Mouse (Mus musculus): ENCODE data around the gene Ppp4r2.
A peak's percentile ranks its signal among the peaks of the same experiment; 100 is the strongest.

Ppp4r2 gene

DNA sequence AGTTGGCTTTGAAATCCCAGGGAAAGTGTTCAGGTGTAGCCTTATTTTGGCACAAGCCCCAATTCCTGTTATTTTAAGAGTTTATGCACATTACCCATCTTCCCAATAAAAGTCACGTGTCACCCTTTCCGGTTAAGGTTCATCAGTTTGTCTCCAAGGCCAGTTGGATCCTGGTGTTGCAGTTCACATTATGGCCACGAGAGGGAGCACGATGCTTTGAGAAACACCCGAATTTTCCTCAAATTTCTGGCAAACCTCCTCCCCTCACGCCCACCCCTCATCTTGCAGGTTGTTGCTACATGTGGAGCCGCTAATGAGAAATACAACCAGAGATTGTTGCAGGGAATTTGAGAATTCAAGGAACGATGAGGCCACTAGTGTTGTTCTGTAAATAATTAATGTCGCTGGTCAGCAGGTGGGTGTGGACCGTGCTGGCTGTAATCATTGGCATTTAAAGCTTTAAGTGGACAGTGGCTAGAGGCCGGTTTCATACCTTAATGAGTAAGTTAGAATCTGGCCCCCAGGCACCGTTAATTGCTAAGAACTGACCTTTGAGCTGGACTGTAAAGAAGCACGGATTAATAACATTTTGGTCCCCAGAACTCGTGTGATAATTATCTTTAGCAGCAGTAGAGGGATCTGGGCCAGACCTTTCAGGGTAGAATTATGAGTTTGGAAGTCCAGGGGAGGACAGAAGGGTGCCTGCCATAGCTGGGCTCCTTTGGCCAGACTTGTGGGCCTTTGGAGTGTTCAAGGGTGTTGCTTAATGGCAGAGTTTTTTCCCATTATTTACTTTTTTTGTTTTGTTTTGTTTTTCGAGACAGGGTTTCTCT, 49.2 kb downstream of the Ppp4r2 start:
- peak in 1 of 2 experiments; percentile 24 for DNase-seq (ENCODE audit: low read depth in 1 of 2, low spot score in 2 of 2)

DNA sequence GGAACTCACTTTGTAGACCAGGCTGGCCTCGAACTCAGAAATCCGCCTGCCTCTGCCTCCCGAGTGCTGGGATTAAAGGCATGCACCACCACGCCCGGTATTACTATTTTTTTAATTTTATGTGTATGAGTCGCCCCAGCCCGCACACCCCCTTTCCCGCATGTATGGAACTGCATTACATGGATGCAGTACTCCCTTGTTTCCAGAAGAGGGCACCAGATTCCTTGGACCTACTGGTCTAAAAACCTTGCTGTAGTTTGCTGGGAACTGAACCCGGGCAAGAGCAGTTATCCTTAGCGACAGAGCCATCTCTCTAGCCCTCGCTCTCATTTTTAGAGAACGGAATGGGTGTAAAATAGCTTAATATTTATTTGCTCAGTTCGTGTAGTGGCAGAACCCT, 49.8 kb downstream of the Ppp4r2 start:
- no peak for DNase-seq (ENCODE audit: low read depth in 1 of 2, low spot score in 2 of 2)

DNA sequence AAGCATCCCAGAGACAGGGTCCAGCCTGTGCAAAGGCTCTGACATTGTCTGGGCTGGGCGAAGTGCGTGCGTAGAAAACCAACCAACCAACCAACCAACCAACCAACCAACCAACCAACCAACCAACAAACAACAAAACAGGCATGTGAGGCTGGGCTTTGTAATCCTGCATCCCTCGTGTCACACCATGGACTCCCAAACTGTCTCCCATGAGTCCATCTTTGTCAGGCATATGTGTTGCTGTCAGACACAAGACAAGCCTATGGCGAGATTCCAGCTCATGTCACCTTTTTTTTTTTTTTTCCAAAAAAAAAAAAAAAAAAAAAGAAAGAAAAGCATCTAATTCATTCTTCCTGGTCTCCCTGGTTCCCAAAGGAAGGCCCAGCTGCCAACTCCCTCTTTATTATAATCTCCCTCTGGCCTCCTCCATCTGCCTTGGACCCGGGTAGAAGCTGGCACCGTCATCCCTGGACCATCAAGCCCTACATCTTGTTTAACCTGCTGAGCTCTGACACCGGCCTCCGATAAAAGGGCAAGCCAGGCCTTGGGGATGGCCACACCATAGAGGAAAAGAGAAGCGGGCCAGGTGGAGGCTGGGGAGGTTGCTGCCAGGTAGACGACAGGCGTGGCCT, 51.3 kb downstream of the Ppp4r2 start:
- DNase-seq (ENCODE audit: low read depth in 1 of 2, low spot score in 2 of 2): no peak

DNA sequence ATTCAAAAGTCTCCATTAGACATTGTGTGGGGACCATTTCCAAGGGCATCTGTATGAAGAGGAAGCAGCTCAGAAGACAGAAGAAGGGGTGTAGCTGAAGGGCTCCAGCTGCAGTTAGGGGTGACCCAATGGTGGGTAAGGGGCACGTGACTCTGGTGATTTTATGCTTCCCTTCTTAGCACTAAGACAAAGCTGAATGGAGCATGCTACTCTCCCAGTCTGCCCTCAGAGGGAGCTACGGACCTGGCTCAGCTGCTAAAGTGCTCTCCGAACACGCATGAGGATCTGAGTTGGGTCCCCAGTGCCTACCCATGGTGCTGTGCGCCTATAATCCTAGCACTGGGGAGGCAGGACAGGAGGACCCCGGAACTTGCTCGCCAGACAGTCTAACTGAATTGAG, 52.0 kb downstream of the Ppp4r2 start:
- DNase-seq (ENCODE audit: low read depth in 1 of 2, low spot score in 2 of 2): no peak

DNA sequence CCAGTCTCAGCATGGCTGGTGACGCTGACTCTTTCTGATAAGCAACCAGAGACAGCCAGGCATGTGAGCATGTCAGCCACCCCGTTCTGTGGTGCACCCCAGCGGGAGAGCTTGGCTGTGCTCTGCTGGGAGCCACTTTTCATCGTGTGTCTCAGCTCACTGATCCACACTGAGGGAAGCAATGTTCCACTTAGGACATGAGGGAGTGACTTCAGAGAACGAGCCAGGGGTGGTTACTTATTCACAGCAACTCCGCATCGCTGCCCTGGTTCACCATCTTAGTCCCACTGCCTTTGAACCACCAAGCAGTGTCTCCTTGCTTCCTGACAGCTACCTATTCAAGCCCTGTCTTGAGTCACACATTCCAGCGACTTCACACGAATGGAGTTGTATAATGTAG, 53.6 kb downstream of the Ppp4r2 start:
- DNase-seq (ENCODE audit: low read depth in 1 of 2, low spot score in 2 of 2): no peak

DNA sequence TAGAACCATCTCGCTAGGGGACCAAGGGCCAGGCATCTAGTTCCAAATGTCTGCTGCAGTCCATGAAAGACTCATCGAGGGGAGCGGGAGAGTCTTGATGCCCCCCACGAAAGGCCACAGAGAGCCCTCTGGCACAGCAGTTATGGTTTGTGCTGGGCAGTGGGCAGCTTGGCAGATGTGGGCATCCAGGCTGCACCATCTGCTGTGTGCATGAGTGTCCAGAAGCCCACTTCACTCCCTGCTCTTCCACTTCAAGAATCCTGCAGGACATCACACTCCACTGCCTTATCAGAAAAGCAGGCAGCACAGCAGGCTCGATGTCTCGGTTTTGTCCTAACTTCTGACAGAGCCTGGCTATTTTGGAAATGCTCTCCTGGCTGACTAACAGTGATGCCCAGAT, 55.9 kb downstream of the Ppp4r2 start:
- DNase-seq (ENCODE audit: low read depth in 1 of 2, low spot score in 2 of 2): no peak

DNA sequence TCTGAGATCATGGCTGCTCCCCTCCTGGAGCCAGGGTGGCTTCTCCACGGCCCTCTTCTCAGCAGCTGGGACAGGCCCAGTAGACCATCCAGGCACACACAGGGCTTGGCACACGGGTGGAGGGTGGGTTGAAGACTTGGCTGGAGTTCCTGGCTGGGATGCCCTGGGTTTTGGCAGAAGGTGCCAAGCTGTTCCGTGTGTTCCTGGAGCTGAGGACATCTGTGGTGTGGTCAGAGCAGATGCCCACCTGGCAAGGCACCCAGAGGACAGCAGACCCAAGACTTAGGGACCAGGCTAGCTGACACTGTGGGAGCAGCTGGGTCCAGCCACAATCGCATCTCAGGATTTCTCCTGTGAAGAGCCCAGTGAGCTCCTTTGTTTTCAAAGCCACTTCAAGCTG, 59.1 kb downstream of the Ppp4r2 start:
- no peak for DNase-seq (ENCODE audit: low read depth in 1 of 2, low spot score in 2 of 2)

DNA sequence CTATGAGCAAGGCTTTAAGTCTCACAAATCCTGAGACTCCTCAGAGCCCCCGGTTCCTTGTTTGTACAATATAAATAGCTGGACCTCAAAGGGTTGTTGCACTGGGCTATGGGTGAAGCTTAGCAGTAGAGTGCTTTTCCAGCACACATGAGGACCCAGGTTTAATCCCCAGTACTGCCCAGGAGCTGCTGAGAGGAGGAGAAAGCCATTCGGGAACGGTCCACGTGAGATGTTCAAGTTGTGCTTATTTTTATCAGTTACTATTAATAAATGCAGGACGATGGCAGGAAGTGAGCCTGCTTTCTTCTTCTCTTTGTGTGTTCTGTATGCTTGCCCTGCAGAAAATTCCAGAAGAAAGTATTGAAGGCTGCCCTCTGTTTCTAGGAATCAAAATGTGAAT, 59.7 kb downstream of the Ppp4r2 start:
- DNase-seq (ENCODE audit: low read depth in 1 of 2, low spot score in 2 of 2): no peak

DNA sequence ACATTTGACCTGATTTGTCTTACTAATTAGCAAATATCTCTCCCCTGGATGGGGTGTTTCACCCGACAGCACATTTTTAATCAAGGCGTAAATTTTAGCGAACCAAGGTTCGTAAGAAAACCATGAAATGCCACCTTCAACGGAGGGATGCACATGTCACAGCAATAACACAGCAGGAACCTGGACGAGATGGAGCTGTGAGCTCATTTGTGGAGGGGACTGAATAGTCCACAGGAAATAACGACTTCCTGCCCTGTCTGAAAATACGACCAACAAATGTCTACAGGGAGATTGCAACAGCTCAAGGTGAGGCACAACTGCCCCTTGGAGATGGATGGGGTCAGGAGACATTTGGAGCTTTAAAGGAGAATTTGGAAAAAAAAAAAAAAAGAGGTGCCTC, 61.8 kb downstream of the Ppp4r2 start:
- no peak for DNase-seq (ENCODE audit: low read depth in 1 of 2, low spot score in 2 of 2)

DNA sequence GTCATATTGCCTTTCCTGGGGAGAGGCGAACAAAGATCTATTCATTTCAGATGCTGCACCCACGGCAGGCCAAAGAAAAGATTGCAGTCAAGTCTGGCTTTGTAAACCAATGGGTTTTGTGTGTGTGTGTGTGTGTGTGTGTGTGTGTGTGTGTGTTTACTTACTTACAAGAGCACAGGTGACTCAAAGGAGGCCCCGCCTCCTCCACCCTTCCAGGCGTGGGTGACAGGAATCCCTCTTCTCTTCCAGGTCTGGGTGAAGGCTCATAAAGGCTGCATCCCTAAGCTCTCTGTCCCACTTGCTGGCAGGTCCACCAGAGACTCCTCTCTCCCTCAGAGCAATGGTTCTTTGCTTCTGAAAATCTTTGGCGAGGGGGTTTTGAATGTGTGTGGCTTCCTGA, 63.5 kb downstream of the Ppp4r2 start:
- no peak for DNase-seq (ENCODE audit: low read depth in 1 of 2, low spot score in 2 of 2)

DNA sequence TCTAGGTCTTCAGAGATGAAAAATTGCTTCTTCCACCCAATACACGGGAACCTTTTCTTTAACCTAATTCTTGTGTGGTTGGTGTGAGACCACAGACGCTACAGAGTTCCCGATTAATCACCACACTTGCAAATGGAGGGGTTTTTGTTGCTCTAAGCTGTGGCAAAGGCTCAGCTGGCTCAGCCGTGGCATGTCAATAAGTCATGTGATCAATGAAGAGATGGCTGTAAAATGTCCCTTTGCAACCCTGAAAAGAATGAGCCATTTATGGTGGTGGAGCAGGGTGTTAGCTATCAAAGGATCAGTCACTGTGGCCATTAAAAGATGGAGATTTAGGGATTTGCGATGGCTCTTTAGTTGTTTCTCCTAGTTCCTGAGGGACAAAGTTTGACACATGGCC, 71.0 kb downstream of the Ppp4r2 start:
- no peak for DNase-seq (ENCODE audit: low read depth in 1 of 2, low spot score in 2 of 2)

DNA sequence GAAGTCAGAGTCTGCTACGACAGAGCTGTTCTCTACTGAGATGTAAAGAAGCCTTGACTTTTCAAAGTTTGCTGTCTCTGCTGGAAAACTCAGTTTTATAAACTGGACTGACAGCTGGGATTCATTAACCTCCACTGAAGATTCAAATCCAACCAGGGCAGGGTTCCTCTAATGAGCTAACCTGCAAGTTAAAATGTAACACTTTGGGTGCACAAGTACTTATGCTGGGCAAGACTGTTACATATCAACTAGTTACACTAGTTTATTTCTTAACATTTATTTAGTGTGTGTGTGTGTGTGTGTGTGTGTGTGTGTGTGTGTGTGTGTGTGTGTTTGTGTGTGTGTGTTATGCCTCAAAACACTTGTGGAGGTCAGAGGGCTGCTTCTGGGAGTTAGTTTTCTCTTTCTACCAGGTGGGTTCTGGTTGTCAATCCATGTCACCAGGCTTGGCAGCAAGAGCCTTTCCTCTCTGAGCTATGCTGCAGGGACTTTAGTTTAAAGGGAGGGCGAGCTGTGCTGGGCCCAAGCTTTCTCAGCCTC, 76.8 kb downstream of the Ppp4r2 start:
- DNase-seq (ENCODE audit: low read depth in 1 of 2, low spot score in 2 of 2): no peak

All from monocyte, adult 2 months (primary cell).